In the genomic region with DNA sequence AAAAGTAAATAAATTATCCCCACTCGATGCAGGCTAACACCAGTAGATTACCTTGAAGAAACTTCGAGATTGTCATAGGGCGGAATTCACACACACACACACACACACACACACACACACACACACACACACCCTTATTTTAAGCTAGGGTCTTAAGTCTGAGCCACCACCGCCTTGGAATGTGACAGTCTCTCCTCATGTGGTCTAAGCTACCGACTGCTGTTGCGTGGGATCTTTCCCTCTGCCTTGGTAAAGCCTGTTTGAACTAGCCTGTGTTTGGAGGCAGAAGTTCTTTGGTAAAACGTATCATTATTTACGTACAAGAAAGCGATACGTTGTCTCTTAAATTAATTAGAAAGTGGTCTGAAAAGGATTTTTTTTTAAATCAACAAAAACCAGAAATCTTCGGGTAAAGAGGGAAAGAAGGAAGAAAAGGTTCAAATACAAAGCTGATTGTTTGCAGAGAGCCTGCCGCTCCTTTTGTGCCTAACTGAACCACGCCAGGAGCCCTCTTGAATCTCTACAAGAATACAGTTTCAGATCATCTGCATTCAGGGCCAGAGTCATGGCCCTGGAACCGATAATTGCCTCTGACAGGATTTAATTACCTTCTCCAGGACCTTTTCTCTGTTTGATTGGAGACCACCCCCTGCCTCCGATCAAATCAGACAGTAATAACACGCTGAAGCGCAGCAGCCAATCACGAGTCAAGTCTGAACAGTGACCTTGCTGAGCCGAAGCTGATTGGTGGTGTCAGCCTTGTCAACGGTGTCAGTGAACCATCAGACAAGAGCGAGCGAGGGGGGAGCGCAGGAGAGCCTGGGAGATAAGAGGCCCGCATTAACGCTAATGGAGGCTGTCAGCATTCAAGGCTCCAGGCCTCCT, we compare ENCODE assay signal across 9 mouse cellular contexts. TPM values are rescaled to one million over a fixed set of nuclear protein-coding genes. Genes with fewer than 3 reads are reported as not detected.
DNase-seq lines count a peak whose midpoint lies in the region; ATAC-seq and TF ChIP-seq lines count a peak whose summit lies in the region.
"Had no signal": no experiment of that assay in that cellular context is flagged by ENCODE, and none has a peak within 500 bp of the region (broad histone marks: within the 10 kb centered on the region; RNA-seq: fewer than 3 reads in every experiment).

No protein-coding gene starts in this region.

- no peak for TF ChIP-seq POLR2A in myocyte (IDR thresholded peaks at IDR 0.05; ENCODE audit: insufficient read length, low read depth)

- H3K36me3 ChIP-seq in ES-E14 (ENCODE audit: control insufficient read depth, insufficient read depth, low read length, poor library complexity, severe bottlenecking) = no peaks in the 10 kb centered on the region
- no peaks in the 10 kb centered on the region for H3K36me3 ChIP-seq in forebrain, embryonic 15.5 days
- no peaks in the 10 kb centered on the region for H3K36me3 ChIP-seq in heart, postnatal 0 days (replicated peaks; ENCODE audit: control insufficient read depth, insufficient read depth, low read length)
- no peaks in the 10 kb centered on the region for H3K36me3 ChIP-seq in liver, embryonic 11.5 days (ENCODE audit: control insufficient read depth, insufficient read depth, low read length)
- no peaks in the 10 kb centered on the region for H3K36me3 ChIP-seq in myocyte (ENCODE audit: control insufficient read depth, insufficient read depth)

- no peak for TF ChIP-seq EP300 in heart, postnatal 0 days (IDR thresholded peaks at IDR 0.05; ENCODE audit: low read depth)

- H3K27ac ChIP-seq in ES-E14 (ENCODE audit: insufficient read depth, low read depth, low read length, poor library complexity, severe bottlenecking) = no peak overlapping the region
- H3K27ac ChIP-seq in forebrain, embryonic 15.5 days (replicated peaks) = peak overlapping the region; percentile 83
- H3K27ac ChIP-seq in heart, postnatal 0 days (ENCODE audit: low read depth) = peak overlapping the region; percentile 60
- H3K27ac ChIP-seq in liver, embryonic 11.5 days (ENCODE audit: low read depth, low read length) = no peak overlapping the region

- H3K9ac ChIP-seq in ES-E14 (ENCODE audit: insufficient read depth, low read depth, low read length, poor library complexity, severe bottlenecking) = no peak overlapping the region
- peak overlapping the region; percentile 42 for H3K9ac ChIP-seq in forebrain, embryonic 15.5 days (replicated peaks)
- H3K9ac ChIP-seq in heart, postnatal 0 days (replicated peaks; ENCODE audit: low read depth, low read length) = peak overlapping the region; percentile 57
- H3K9ac ChIP-seq in liver, embryonic 11.5 days (ENCODE audit: low read depth, low read length) = peak overlapping the region; percentile 44; the same call in 1 of the 2 replicates

- H3K9me3 ChIP-seq in ES-E14 (ENCODE audit: control insufficient read depth, insufficient read depth, low read depth, low read length) = no peaks in the 10 kb centered on the region
- no peaks in the 10 kb centered on the region for H3K9me3 ChIP-seq in forebrain, embryonic 15.5 days
- H3K9me3 ChIP-seq in heart, postnatal 0 days (replicated peaks; ENCODE audit: control insufficient read depth, low read length) = no peaks in the 10 kb centered on the region
- no peaks in the 10 kb centered on the region for H3K9me3 ChIP-seq in liver, embryonic 11.5 days (ENCODE audit: control insufficient read depth, low read length)

- 3% methylated on average over 25 of the region's 25 CpGs for WGBS in forebrain, embryonic 15.5 days
- 4% methylated on average over 25 of the region's 25 CpGs for WGBS in heart, postnatal 0 days
- 5% methylated on average over 25 of the region's 25 CpGs for WGBS in liver, embryonic 11.5 days

- H3K4me3 ChIP-seq in ES-E14 (ENCODE audit: insufficient read depth in 1 of 2, low read depth in 1 of 2, low read length in 2 of 2, poor library complexity in 1 of 2, severe bottlenecking in 1 of 2) (peak overlapping the region; percentile 49 to 70), myocyte (no peak overlapping the region)
- H3K4me3 ChIP-seq in forebrain, embryonic 15.5 days = peak overlapping the region; percentile 41
- H3K4me3 ChIP-seq in heart, postnatal 0 days (ENCODE audit: low read depth, low read length) = peak overlapping the region; percentile 48
- peak overlapping the region; percentile 45 for H3K4me3 ChIP-seq in liver, embryonic 11.5 days (ENCODE audit: low read depth, low read length)

- ATAC-seq in forebrain, embryonic 15.5 days (replicated peaks) = peak; percentile 99
- peak; percentile 78 for ATAC-seq in heart, postnatal 0 days (ENCODE audit: insufficient read depth, low read depth)
- ATAC-seq in liver, embryonic 11.5 days (replicated peaks; ENCODE audit: low FRiP score) = peak; percentile 99

- in situ Hi-C loops in ES-E14 (cut with MboI; ENCODE audit: low sequenced_read_pairs in 2 of 2, unreplicated experiment in 2 of 2) = no loop called here

- H3K79me2 ChIP-seq in myocyte (ENCODE audit: control insufficient read depth, insufficient read depth) = no peaks in the 10 kb centered on the region

- peak; percentile 70 for DNase-seq in ES-E14 (ENCODE audit: low read depth, low spot score)
- peak; percentile 82 for DNase-seq in cerebellum, adult 11 months
- DNase-seq in heart, postnatal 0 days (ENCODE audit: low spot score) = peak; percentile 87
- peak; percentile 72 to 89 for DNase-seq in kidney, postnatal 25 days
- DNase-seq in liver, embryonic 11.5 days (ENCODE audit: low spot score) = peak; percentile 73
- peak; percentile 46 for DNase-seq in testis, postnatal 10 days (ENCODE audit: low spot score)

- no peak overlapping the region for H3ac ChIP-seq in myocyte (ENCODE audit: control insufficient read depth, insufficient read length)

- no peaks in the 10 kb centered on the region for H3K27me3 ChIP-seq in forebrain, embryonic 15.5 days
- peaks cover 7% of the 10 kb centered on the region for H3K27me3 ChIP-seq in heart, postnatal 0 days (ENCODE audit: control insufficient read depth, insufficient read depth, low read length)
- H3K27me3 ChIP-seq in liver, embryonic 11.5 days (replicated peaks; ENCODE audit: control insufficient read depth, insufficient read depth, low read length) = no peaks in the 10 kb centered on the region
- H3K27me3 ChIP-seq in myocyte (ENCODE audit: control insufficient read depth, insufficient read depth, insufficient read length) = no peaks in the 10 kb centered on the region
- H3K27me3 ChIP-seq: CH12.LX had no signal

- no peaks in the 10 kb centered on the region; a peak in 1 of 4 replicates for H3K4me1 ChIP-seq in ES-E14 (ENCODE audit: control insufficient read depth in 2 of 2, insufficient read depth in 2 of 2, low read length in 2 of 2, poor library complexity in 1 of 2)
- H3K4me1 ChIP-seq in forebrain, embryonic 15.5 days = peaks cover 20% of the 10 kb centered on the region
- 0 out of 2 replicates have a peak, but pooled peaks cover 9% of the 10 kb centered on the region for H3K4me1 ChIP-seq in heart, postnatal 0 days (ENCODE audit: control insufficient read depth, insufficient read depth)
- no peaks in the 10 kb centered on the region for H3K4me1 ChIP-seq in liver, embryonic 11.5 days (replicated peaks; ENCODE audit: control insufficient read depth, insufficient read depth, low read length)

- TF ChIP-seq CTCF in heart, postnatal 0 days (IDR thresholded peaks at IDR 0.05; ENCODE audit: low read depth) = no peak

- H3K4me2 ChIP-seq in forebrain, embryonic 15.5 days (replicated peaks) = peak overlapping the region; percentile 42
- peak overlapping the region; percentile 71 for H3K4me2 ChIP-seq in heart, postnatal 0 days (ENCODE audit: low read depth, low read length)
- H3K4me2 ChIP-seq in liver, embryonic 11.5 days = peak overlapping the region; percentile 71
- H3K4me2 ChIP-seq in myocyte (ENCODE audit: low read depth) = peak overlapping the region; percentile 55

TF ChIP-seq in ES-E14, 5 proteins besides CTCF, POLR2A, EP300 and RAD21:
- TF ChIP-seq CHD2 (IDR thresholded peaks at IDR 0.05; ENCODE audit: low read depth, low read length) = 0 out of 2 replicates have a peak, but pooled peaks have one; percentile 31
- TF ChIP-seq MAFK (IDR thresholded peaks at IDR 0.05; ENCODE audit: insufficient read depth, low read depth, low read length) = no peak

TF ChIP-seq in myocyte, 11 proteins besides CTCF, POLR2A, EP300 and RAD21:
- TF ChIP-seq SRF (IDR thresholded peaks at IDR 0.05; ENCODE audit: control insufficient read depth, insufficient read length, low read depth) = no peak
- no peak for TF ChIP-seq TCF3 (IDR thresholded peaks at IDR 0.05; ENCODE audit: insufficient read length, low read depth)
- no peak for TF ChIP-seq USF1 (IDR thresholded peaks at IDR 0.05; ENCODE audit: low read depth)

RNA-seq across cellular contexts. Expression of gene Mpped2, which starts 43.1 kb away (rescaled TPM):
- total RNA-seq in ES-E14 (2012; rRNA removed) = 3.3 and 4.8 TPM in 2 replicates
- 212 and 221 TPM in 2 replicates for polyA plus RNA-seq in forebrain, embryonic 15.5 days (2015; fragmentation: Nextera tagmentation; extraction: Ambion mirVana)
- total RNA-seq in heart, postnatal 0 days (2014; rRNA removed; ENCODE audit: low replicate concordance) = 9.4 and 11.7 TPM in 2 replicates
- 26.8 and 28.3 TPM in 2 replicates for polyA plus RNA-seq in heart, postnatal 0 days (2015; fragmentation: Nextera tagmentation; extraction: Ambion mirVana)
- 16.6 and 24.7 TPM in 2 replicates for polyA plus RNA-seq in liver, embryonic 11.5 days (2014; fragmentation: Nextera tagmentation; extraction: Ambion mirVana)
- not detected for polyA plus RNA-seq in myocyte (2012; fragmentation: generic; extraction: Trizol)
- total RNA-seq: CH12.LX had no signal

Comparison
In these comparisons a context has a peak if more than half of its experiments do, and no peak if none do; other contexts are left out.
1. H3K27ac ChIP-seq: peak in forebrain, embryonic 15.5 days (single experiment) and heart, postnatal 0 days (single experiment); none in ES-E14 (single experiment) and liver, embryonic 11.5 days (single experiment).
2. RNA of gene Mpped2, which starts 43.1 kb away (polyA plus RNA-seq): 212 to 221 TPM in forebrain, embryonic 15.5 days, 26.8 to 28.3 TPM in heart, postnatal 0 days and 16.6 to 24.7 TPM in liver, embryonic 11.5 days; not detected in myocyte (single experiment); every median in the first group is over 10 times any median in the second.
3. Peak in every context shown above with its lines, with median percentiles within 50 percentile points of each other: DNase-seq, ATAC-seq and H3K4me2 ChIP-seq.